Mouse (Mus musculus) lung, adult 2 months (tissue): Measurements from ENCODE around the gene Psme1.

Experiments
- CTCF ChIP-seq: fragments of 200-500 bp; IDR thresholded peaks from 2 replicates; pipeline ENCODE4 v1.5.1; 2011; ENCODE audit warnings: mild to moderate bottlenecking, low read length, control low read depth; ENCODE audit not compliant: insufficient read depth
- POLR2A ChIP-seq: fragments of 200-500 bp; IDR thresholded peaks from 2 replicates; pipeline ENCODE4 v1.6.1; 2011; ENCODE audit warnings: low read depth, mild to moderate bottlenecking, control low read depth, low read length, borderline replicate concordance; ENCODE audit errors: extremely low read depth

GRCm38 (mm10) chr14:55591331-55591891 is 13.5 kb downstream of the Psme1 start, which contains the start of gene Rnf31:
- no peak for TF ChIP-seq CTCF
- peak; percentile 63; the same call in 1 of the 2 replicates for TF ChIP-seq POLR2A
